Mouse (Mus musculus): ENCODE results near the gene Fam111a. TPM values are rescaled to one million over a fixed set of nuclear protein-coding genes. Genes with fewer than 3 reads are reported as not detected.

Gene Fam111a
- total and polyA plus RNA-seq, 3 experiments: 47.6 to 103 (median 92.6) TPM

GRCm38 (mm10) chr19:12599674-12600073 lies 54.1 kb downstream of the Fam111a start, which contains the start of gene Gm4952:
TSS of gene Gm4952 (plus strand) at chr19:12599974.
- peaks cover 4 to 7% of the 10 kb centered on the region in 2 experiments for H3K4me1 ChIP-seq (ENCODE audit: control insufficient read depth in 1 of 2, insufficient read depth in 2 of 2)
- in situ Hi-C loops (cut with MboI; ENCODE audit: low pct_ligation_motif_present, low pct_unique_long_range_greater_than_20kb, low sequenced_read_pairs) (no loop called here), dilution Hi-C loops (cut with MboI; ENCODE audit: extremely low pct_ligation_motif_present, extremely low pct_unique_long_range_greater_than_20kb, low sequenced_read_pairs) (no loop called here)
- H3K4me3 ChIP-seq (replicated peaks in 1 of 3; ENCODE audit: low read depth in 2 of 3, low read length in 2 of 3, poor library complexity in 1 of 3): no peak within 1 kb of the TSS
- H3K27me3 ChIP-seq (replicated peaks): no peaks in the 10 kb centered on the region
- no peaks in the 10 kb centered on the region for H3K9me3 ChIP-seq (replicated peaks; ENCODE audit: low read length)
- no peak for DNase-seq (ENCODE audit: extremely low read depth)
- no peak within 1 kb of the TSS for H3K4me2 ChIP-seq (ENCODE audit: insufficient read depth, low read depth, poor library complexity, severe bottlenecking)
- no peak within 1 kb of the TSS for H3K9ac ChIP-seq (ENCODE audit: insufficient read depth, low read depth)
- no peak within 1 kb of the TSS for H3K27ac ChIP-seq (ENCODE audit: insufficient read depth, low read depth)
- H3K36me3 ChIP-seq (replicated peaks in 1 of 2; ENCODE audit: control insufficient read depth in 1 of 2, insufficient read depth in 1 of 2, low read length in 1 of 2): no peaks in the 10 kb centered on the region
- no peak for TF ChIP-seq POLR2A (IDR thresholded peaks at IDR 0.05; ENCODE audit: low read depth, low read length)
- no peak for TF ChIP-seq TCF12 (IDR thresholded peaks at IDR 0.05; ENCODE audit: low read depth, low read length)
- no peak for TF ChIP-seq MAFK (IDR thresholded peaks at IDR 0.05; ENCODE audit: insufficient replicate concordance, low read length)
- TF ChIP-seq POLR2AphosphoS2 (IDR thresholded peaks at IDR 0.05; ENCODE audit: low read depth, low read length): no peak
- no peak for TF ChIP-seq SIN3A (IDR thresholded peaks at IDR 0.05; ENCODE audit: low read length)
- no peak for TF ChIP-seq ZC3H11A (IDR thresholded peaks at IDR 0.05; ENCODE audit: low read depth, low read length)
- TF ChIP-seq IRF4 (IDR thresholded peaks at IDR 0.05; ENCODE audit: low read depth, low read length): no peak
- no peaks in the 10 kb centered on the region for H3K79me2 ChIP-seq (replicated peaks; ENCODE audit: control insufficient read depth, extremely low read depth, insufficient read depth, poor library complexity, severe bottlenecking)

GRCm38 (mm10) chr19:12600684-12601480 lies 55.3 kb downstream of the Fam111a start:
- in situ Hi-C loops (cut with MboI; ENCODE audit: low pct_ligation_motif_present, low pct_unique_long_range_greater_than_20kb, low sequenced_read_pairs) (no loop called here), dilution Hi-C loops (cut with MboI; ENCODE audit: extremely low pct_ligation_motif_present, extremely low pct_unique_long_range_greater_than_20kb, low sequenced_read_pairs) (no loop called here)
- H3K36me3 ChIP-seq (replicated peaks in 1 of 2; ENCODE audit: control insufficient read depth in 1 of 2, insufficient read depth in 1 of 2, low read length in 1 of 2): no peaks in the 10 kb centered on the region
- H3K27me3 ChIP-seq (replicated peaks): no peaks in the 10 kb centered on the region
- H3K79me2 ChIP-seq (replicated peaks; ENCODE audit: control insufficient read depth, extremely low read depth, insufficient read depth, poor library complexity, severe bottlenecking): no peaks in the 10 kb centered on the region
- H3K4me2 ChIP-seq (ENCODE audit: insufficient read depth, low read depth, poor library complexity, severe bottlenecking): no peak overlapping the region
- no peak overlapping the region for H3K4me3 ChIP-seq (replicated peaks in 1 of 3; ENCODE audit: low read depth in 2 of 3, low read length in 2 of 3, poor library complexity in 1 of 3)
- H3K9ac ChIP-seq (ENCODE audit: insufficient read depth, low read depth): no peak overlapping the region
- no peak overlapping the region for H3K27ac ChIP-seq (ENCODE audit: insufficient read depth, low read depth)
- TF ChIP-seq KAT2A (IDR thresholded peaks at IDR 0.05; ENCODE audit: insufficient replicate concordance, low read length) (no peak), NELFE (IDR thresholded peaks at IDR 0.05; ENCODE audit: low read depth, low read length) (no peak), ZMIZ1 (IDR thresholded peaks at IDR 0.05; ENCODE audit: low read depth, low read length) (no peak), USF2 (conservative IDR thresholded peaks at IDR 0.05; ENCODE audit: low read depth, low read length) (no peak), IRF4 (IDR thresholded peaks at IDR 0.05; ENCODE audit: low read depth, low read length) (no peak), ZC3H11A (IDR thresholded peaks at IDR 0.05; ENCODE audit: low read depth, low read length) (no peak), RCOR1 (conservative IDR thresholded peaks at IDR 0.05; ENCODE audit: low read depth, low read length) (no peak), MAFK (IDR thresholded peaks at IDR 0.05; ENCODE audit: insufficient replicate concordance, low read length) (no peak), CHD1 (IDR thresholded peaks at IDR 0.05; ENCODE audit: low read depth, low read length) (no peak), TBP (conservative IDR thresholded peaks at IDR 0.05; ENCODE audit: low read depth, low read length) (no peak), SIN3A (IDR thresholded peaks at IDR 0.05; ENCODE audit: low read length) (no peak), USF1 (IDR thresholded peaks at IDR 0.05; ENCODE audit: low read depth, low read length) (no peak), ZNF384 (IDR thresholded peaks at IDR 0.05; ENCODE audit: low read depth, low read length) (no peak), GABPA (IDR thresholded peaks at IDR 0.05; ENCODE audit: insufficient replicate concordance, low read depth, low read length) (no peak), PAX5 (IDR thresholded peaks at IDR 0.05; ENCODE audit: low read length) (no peak), MYC (IDR thresholded peaks at IDR 0.05; ENCODE audit: low read depth, low read length) (no peak), MAX (IDR thresholded peaks at IDR 0.05; ENCODE audit: low read length) (no peak)
- H3K9me3 ChIP-seq (replicated peaks; ENCODE audit: low read length): no peaks in the 10 kb centered on the region
- H3K4me1 ChIP-seq (ENCODE audit: control insufficient read depth in 1 of 2, insufficient read depth in 2 of 2): peaks cover 4 to 7% of the 10 kb centered on the region in 2 experiments
- DNase-seq (ENCODE audit: extremely low read depth): no peak
